Mouse (Mus musculus): ENCODE measurements around the gene Chrm5.

- TF ChIP-seq POLR2A (IDR thresholded peaks at IDR 0.05; ENCODE audit: borderline replicate concordance, extremely low read depth, insufficient read depth, insufficient read length, poor library complexity, severe bottlenecking) (no peak), CTCF (IDR thresholded peaks at IDR 0.05; ENCODE audit: borderline replicate concordance, extremely low read depth, insufficient read depth, insufficient read length) (no peak)
These were observed 5.4 kb downstream of the Chrm5 start for GRCm38 (mm10) chr2:112474997-112475724.
